Mouse (Mus musculus) MEL-GATA-1-ER (cell line): ENCODE measurements around the gene Tmem140.

Experiments
- DNase-seq: peaks from one replicate; pipeline ENCODE4 v3.0.0-alpha.2; 2012; ENCODE audit warnings: low read depth; ENCODE audit errors: extremely low read depth

The Tmem140 gene

GRCm38 (mm10) chr6:34862791-34863403 is at the start of gene Tmem140:
Tmem140 (plus strand) TSS chr6:34863146.
- DNase-seq = no peak

GRCm38 (mm10) chr6:34824406-34824805 is 38.5 kb upstream of the Tmem140 start:
- DNase-seq = no peak

GRCm38 (mm10) chr6:34832352-34832751 is 30.6 kb upstream of the Tmem140 start:
- DNase-seq = no peak

GRCm38 (mm10) chr6:34861546-34862053 is 1.3 kb upstream of the Tmem140 start:
- no peak for DNase-seq

- DNase-seq = peak; percentile 66
Observed at GRCm38 (mm10) chr6:34862381-34862780, 565 bp upstream of the Tmem140 start.

- no peak for DNase-seq
Observed at GRCm38 (mm10) chr6:34863786-34864514, 1.0 kb downstream of the Tmem140 start.

GRCm38 (mm10) chr6:34865213-34865612 is 2.3 kb downstream of the Tmem140 start:
- no peak for DNase-seq

- DNase-seq = no peak
Observed at GRCm38 (mm10) chr6:34865711-34866593, 3.0 kb downstream of the Tmem140 start.

GRCm38 (mm10) chr6:34866786-34867185 is 3.8 kb downstream of the Tmem140 start:
- DNase-seq = no peak

- no peak for DNase-seq
Observed at GRCm38 (mm10) chr6:34867301-34867994, 4.5 kb downstream of the Tmem140 start.

GRCm38 (mm10) chr6:34867995-34868350 is 5.0 kb downstream of the Tmem140 start:
- DNase-seq = no peak

- no peak for DNase-seq
Observed at GRCm38 (mm10) chr6:34868507-34869217, 5.7 kb downstream of the Tmem140 start.

- DNase-seq = peak; percentile 99
Observed at GRCm38 (mm10) chr6:34869225-34869915, 6.4 kb downstream of the Tmem140 start.

GRCm38 (mm10) chr6:34870136-34870535 is 7.2 kb downstream of the Tmem140 start:
- DNase-seq = no peak

GRCm38 (mm10) chr6:34870724-34871123 is 7.8 kb downstream of the Tmem140 start:
- DNase-seq = no peak

- no peak for DNase-seq
Observed at GRCm38 (mm10) chr6:34871929-34872328, 9.0 kb downstream of the Tmem140 start.

- DNase-seq = no peak
Observed at GRCm38 (mm10) chr6:34872871-34873270, 9.9 kb downstream of the Tmem140 start.

- DNase-seq = peak; percentile 90
Observed at GRCm38 (mm10) chr6:34874101-34874921, 11.4 kb downstream of the Tmem140 start.

GRCm38 (mm10) chr6:34875268-34875761 is 12.4 kb downstream of the Tmem140 start:
- DNase-seq = peak; percentile 79
